Mouse (Mus musculus) G1E (cell line): ENCODE measurements around the gene Gm10719.
"Not testable (repeated sequence)": the region's sequence is repeated elsewhere in the genome, so short reads cannot be mapped to it uniquely, and the experiment has no call there.

Experiments
- CTCF ChIP-seq: IDR thresholded peaks from 2 replicates; pipeline ENCODE4 v1.5.1; 2012; ENCODE audit warnings: low read depth, low read length, inconsistent platforms, mixed read lengths
- GATA1 ChIP-seq: IDR thresholded peaks from 2 replicates; pipeline ENCODE4 v1.6.1; 2012; ENCODE audit warnings: borderline replicate concordance, low read length, inconsistent platforms, mixed read lengths
- TAL1 ChIP-seq: conservative IDR thresholded peaks from 2 replicates; pipeline ENCODE4 v1.6.1; 2012; ENCODE audit warnings: low read depth, low read length, inconsistent platforms, mixed read lengths

DNA sequence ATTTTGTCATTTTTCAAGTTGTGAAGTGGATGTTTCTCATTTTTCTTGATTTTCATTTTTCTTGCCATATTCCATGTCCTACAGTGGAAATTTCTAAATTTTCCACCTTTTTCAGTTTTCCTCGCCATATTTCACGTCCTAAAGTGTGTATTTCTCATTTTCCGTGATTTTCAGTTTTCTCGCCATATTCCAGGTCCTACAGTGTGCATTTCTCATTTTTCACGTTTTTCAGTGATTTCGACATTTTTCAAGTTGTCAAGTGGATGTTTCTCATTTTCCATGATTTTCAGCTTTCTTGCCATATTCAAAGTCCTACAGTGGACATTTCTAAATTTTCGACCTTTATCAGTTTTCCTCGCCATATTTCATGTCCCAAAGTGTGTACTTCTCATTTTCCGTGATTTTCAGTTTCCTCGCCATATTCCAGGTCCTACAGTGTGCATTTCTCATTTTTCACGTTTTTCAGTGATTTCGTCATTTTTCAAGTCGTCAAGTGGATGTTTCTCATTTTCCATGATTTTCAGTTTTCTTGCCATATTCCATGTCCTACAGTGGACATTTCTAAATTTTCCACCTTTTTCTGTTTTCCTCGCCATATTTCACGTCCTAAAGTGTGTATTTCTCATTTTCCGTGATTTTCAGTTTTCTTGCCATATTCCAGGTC lies 6.9 kb downstream of the Gm10719 start:
- not testable (repeated sequence) for TF ChIP-seq CTCF, GATA1, TAL1
